Mouse (Mus musculus): ENCODE results near the gene Cyp26c1. TPM values are rescaled to one million over a fixed set of nuclear protein-coding genes. Genes with fewer than 3 reads are reported as not detected.

Cyp26c1 gene
- polyA plus RNA-seq, 1 experiment from 2014 or later = not detected

Other genes starting within 250 kb of the Cyp26c1 start
- gene Exoc6, start 135.2 kb upstream of the Cyp26c1 start, polyA plus RNA-seq (2016; fragmentation: Nextera tagmentation; extraction: Ambion mirVana) = 11.8 and 13.5 TPM in 2 replicates
- 1.4 and 1.6 TPM in 2 replicates for gene Cyp26a1, start 12.2 kb downstream of the Cyp26c1 start, polyA plus RNA-seq (2016; fragmentation: Nextera tagmentation; extraction: Ambion mirVana)